Mouse (Mus musculus) testis, adult 2 months (tissue): Measurements from ENCODE around the gene Efna3.

Experiments
- CTCF ChIP-seq: fragments of 200-500 bp; IDR thresholded peaks from 2 replicates; pipeline ENCODE4 v1.5.1; 2012; ENCODE audit warnings: low read depth, mild to moderate bottlenecking, inconsistent platforms, low read length, moderate library complexity; ENCODE audit not compliant: control insufficient read depth, insufficient read depth, insufficient replicate concordance
- POLR2A ChIP-seq: fragments of 200-500 bp; IDR thresholded peaks from 2 replicates; pipeline ENCODE4 v1.6.1; 2012; ENCODE audit warnings: low read depth, mild to moderate bottlenecking, inconsistent platforms, low read length, moderate library complexity; ENCODE audit not compliant: control insufficient read depth

DNA sequence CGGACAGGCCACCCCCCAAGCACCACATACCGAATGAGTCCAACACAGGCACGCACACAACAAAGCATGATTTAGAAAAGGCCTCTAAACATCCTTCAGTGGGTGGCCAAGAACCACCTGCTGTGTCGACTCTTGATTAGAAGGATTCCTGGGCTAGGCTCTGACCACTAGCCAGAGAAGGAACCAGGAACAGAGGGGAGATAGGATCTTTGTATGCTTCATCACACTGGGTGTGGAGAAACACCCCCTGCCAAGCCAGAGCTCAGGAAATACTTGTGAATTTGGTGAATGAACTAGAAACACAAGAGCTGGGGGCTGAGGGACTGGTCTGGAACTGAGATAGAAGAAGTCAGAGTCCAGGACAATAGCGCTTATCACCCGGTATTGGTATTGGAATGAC, 13.8 kb upstream of the Efna3 start:
- TF ChIP-seq CTCF (no peak), POLR2A (no peak)
